Mouse (Mus musculus) megakaryocyte, embryonic 14.5 days (primary cell): ENCODE measurements at regions not wholly inside any gene's neighbourhood (a gene's known extent, or its start where the extent isn't known, plus 50 kb on each side); places are given as distances from the start of the nearest gene placed in this dataset.

ENCODE experiments used
- FLI1 ChIP-seq: IDR thresholded peaks from 2 replicates; pipeline ENCODE4 v1.6.1; 2012; ENCODE audit warnings: low read length, inconsistent platforms, mixed read lengths
- GATA1 ChIP-seq: IDR thresholded peaks from 3 replicates; pipeline ENCODE4 v1.6.1; 2012; ENCODE audit warnings: mixed read lengths, low read length, inconsistent platforms, borderline replicate concordance

DNA sequence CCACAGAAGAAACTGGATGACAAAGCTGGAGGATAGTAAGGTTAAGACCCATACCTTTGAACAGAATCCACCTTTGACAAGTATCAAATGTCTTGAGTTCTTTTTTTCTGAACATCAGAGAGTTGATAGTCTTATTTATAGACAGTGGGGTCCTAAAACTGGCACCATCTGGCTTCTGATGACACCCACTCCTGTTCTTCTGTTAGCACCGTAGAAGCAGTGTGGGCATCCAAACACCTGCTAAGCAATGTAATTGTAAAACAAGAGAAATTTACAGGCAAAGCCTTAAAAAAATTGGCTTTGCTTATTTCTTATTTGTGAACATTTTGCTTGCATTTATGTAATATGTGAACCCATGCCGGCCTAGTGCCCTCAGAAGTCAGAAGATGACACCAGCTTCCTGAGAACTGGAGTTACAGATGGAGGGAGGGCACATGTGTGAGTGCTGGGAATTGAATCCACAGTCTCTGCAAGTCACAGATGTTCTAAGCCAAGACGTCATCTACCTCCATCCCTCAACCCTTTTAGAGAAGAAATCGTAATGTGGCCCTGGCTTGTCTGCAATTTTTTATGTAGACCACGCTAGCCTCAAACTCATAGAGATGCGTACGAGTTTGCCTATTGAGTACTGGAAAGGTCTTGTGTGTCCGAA lies 85.0 kb upstream of the Megf9 start:
- no peak for TF ChIP-seq GATA1
- TF ChIP-seq FLI1 = no peak
